Mouse (Mus musculus) MEL-GATA-1-ER (cell line): ENCODE data around the gene Tti1.

Source experiments
- DNase-seq: peaks from one replicate; pipeline ENCODE4 v3.0.0-alpha.2; 2012; ENCODE audit warnings: low read depth; ENCODE audit errors: extremely low read depth

Gene Tti1

DNA sequence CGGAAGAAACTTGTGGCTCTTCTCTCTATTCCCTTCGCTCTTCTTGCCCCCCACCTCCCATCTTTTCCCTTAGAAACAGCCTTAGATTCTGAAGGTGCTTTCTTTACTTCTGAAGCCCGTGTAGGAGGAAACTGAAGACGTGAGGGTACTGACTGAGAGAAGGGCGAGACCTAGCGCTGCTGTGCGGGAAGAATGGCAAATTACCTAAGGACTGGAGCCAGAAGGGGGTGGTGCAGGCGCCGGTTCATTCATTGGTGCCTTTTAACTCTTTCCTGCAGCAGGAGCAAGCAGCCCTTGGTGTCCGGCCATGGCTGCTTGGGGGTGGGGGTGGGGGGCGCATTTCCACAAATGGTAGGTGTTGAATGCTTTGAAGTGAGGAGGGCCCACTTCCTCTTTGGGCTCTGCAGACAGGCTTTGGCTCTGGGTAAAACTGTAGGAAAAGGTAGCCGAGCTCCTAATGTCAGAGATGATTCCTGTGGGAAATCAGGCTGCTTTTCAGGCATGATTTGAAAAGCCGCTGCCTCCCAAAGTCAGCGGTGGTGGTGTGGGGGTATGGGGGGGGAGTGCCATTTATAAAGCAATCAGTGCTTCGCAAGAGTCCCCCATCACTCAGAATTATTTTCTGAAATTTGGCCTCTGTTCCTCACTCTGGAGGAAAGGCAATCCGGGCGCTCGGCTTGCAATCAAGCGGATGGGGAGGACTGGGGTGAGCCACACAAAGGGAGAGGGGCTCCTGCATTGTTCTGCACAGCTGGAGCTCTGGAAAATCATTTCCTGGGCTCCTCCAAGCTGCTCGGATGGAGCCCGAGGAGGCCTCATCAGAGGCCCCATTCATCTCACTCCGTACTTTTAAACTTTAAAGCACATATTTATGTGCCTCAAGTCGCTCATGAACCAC lies 53.4 kb downstream of the Tti1 start:
- DNase-seq: no peak

GRCm38 (mm10) chr2:157970669-157971068 lies 57.6 kb downstream of the Tti1 start:
- DNase-seq: peak; percentile 10

DNA sequence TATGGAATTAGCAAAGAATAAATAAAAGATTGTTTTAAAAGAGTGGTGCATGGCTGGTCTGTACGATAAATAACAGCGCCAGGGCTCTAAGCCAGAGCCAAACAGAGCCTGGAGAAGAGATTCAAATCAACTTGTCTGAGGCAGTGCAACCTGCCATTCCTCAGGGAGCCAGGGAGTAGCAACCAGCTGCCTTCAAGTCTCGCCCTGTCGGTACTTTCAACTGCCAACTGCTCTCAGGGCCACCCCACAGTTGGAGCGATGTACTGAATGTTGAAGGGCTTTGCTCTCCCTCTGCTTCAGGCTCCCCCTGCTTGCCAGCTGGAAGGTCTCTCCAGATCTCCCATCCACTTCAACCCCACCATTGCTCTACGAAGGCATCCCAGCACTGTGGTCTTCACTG lies 58.1 kb downstream of the Tti1 start:
- DNase-seq: no peak

- no peak for DNase-seq
These were observed 60.4 kb downstream of the Tti1 start for GRCm38 (mm10) chr2:157967856-157968255.

GRCm38 (mm10) chr2:157957707-157958108 lies 70.5 kb downstream of the Tti1 start:
- DNase-seq: no peak

GRCm38 (mm10) chr2:157953978-157954377 lies 74.3 kb downstream of the Tti1 start:
- no peak for DNase-seq

GRCm38 (mm10) chr2:157944156-157944893 lies 83.9 kb downstream of the Tti1 start:
- DNase-seq: no peak

GRCm38 (mm10) chr2:157943514-157944155 lies 84.6 kb downstream of the Tti1 start:
- DNase-seq: no peak

- no peak for DNase-seq
These were observed 87.5 kb downstream of the Tti1 start for GRCm38 (mm10) chr2:157940586-157941185.

GRCm38 (mm10) chr2:157936676-157937075 lies 91.6 kb downstream of the Tti1 start:
- DNase-seq: no peak

GRCm38 (mm10) chr2:157935444-157936171 lies 92.6 kb downstream of the Tti1 start:
- no peak for DNase-seq

GRCm38 (mm10) chr2:157932655-157933054 lies 95.6 kb downstream of the Tti1 start:
- DNase-seq: no peak
